Comparison of ENCODE assay signal across 8 mouse cellular contexts in genomic region chr5:148398451-148398765, GRCm38 (mm10). TPM values are rescaled to one million over a fixed set of nuclear protein-coding genes. Genes with fewer than 3 reads are reported as not detected.
DNase-seq lines count a peak whose midpoint lies in the region; ATAC-seq and TF ChIP-seq lines count a peak whose summit lies in the region.

No protein-coding gene starts in this region.

- 51% methylated on average over 6 of the region's 6 CpGs for WGBS in forebrain, embryonic 13.5 days
- WGBS in liver, embryonic 14.5 days (ENCODE audit: insufficient replicate concordance), result 20% methylated on average over 6 of the region's 6 CpGs

- H3K27ac ChIP-seq in forebrain, embryonic 13.5 days, result no peak overlapping the region
- peak overlapping the region; percentile 76 for H3K27ac ChIP-seq in liver, embryonic 14.5 days

- H3K4me3 ChIP-seq in erythroblast, embryonic 14.5 days (replicated peaks), result peak overlapping the region; percentile 98
- peak overlapping the region; percentile 83 for H3K4me3 ChIP-seq in forebrain, embryonic 13.5 days
- H3K4me3 ChIP-seq in liver, embryonic 14.5 days (ENCODE audit: insufficient read depth in 1 of 2, low read depth in 2 of 2, low read length in 2 of 2), result peak overlapping the region; percentile 88 to 95

- peaks cover 44% of the 10 kb centered on the region for H3K36me3 ChIP-seq in erythroblast, embryonic 14.5 days (ENCODE audit: control insufficient read depth)
- H3K36me3 ChIP-seq in forebrain, embryonic 13.5 days (ENCODE audit: poor library complexity, severe bottlenecking), result peaks cover 14% of the 10 kb centered on the region
- H3K36me3 ChIP-seq in liver, embryonic 14.5 days (replicated peaks; ENCODE audit: control insufficient read depth, insufficient read depth, low read depth), result peaks cover 9% of the 10 kb centered on the region

- H3K9ac ChIP-seq in forebrain, embryonic 13.5 days, result peak overlapping the region; percentile 82; the same call in 1 of the 2 replicates
- peak overlapping the region; percentile 90 for H3K9ac ChIP-seq in liver, embryonic 14.5 days (replicated peaks)

- no peaks in the 10 kb centered on the region for H3K9me3 ChIP-seq in erythroblast, embryonic 14.5 days (ENCODE audit: control insufficient read depth, low read length)
- no peaks in the 10 kb centered on the region for H3K9me3 ChIP-seq in forebrain, embryonic 13.5 days (replicated peaks)
- no peaks in the 10 kb centered on the region for H3K9me3 ChIP-seq in liver, embryonic 14.5 days (ENCODE audit: control insufficient read depth, low read length)

- TF ChIP-seq CTCF in liver, embryonic 14.5 days (IDR thresholded peaks at IDR 0.05; ENCODE audit: low read depth), result no peak

- peak overlapping the region; percentile 99 for H3K4me2 ChIP-seq in forebrain, embryonic 13.5 days
- H3K4me2 ChIP-seq in liver, embryonic 14.5 days (ENCODE audit: low read depth), result peak overlapping the region; percentile 80

- H3K4me1 ChIP-seq in erythroblast, embryonic 14.5 days (ENCODE audit: control insufficient read depth), result peaks cover 49% of the 10 kb centered on the region
- peaks cover 18% of the 10 kb centered on the region for H3K4me1 ChIP-seq in forebrain, embryonic 13.5 days
- peaks cover 11 to 12% of the 10 kb centered on the region in 2 experiments for H3K4me1 ChIP-seq in liver, embryonic 14.5 days (replicated peaks; ENCODE audit: control insufficient read depth in 2 of 2, insufficient read depth in 2 of 2, low read length in 1 of 2)

- no peak for TF ChIP-seq EP300 in liver, embryonic 14.5 days (IDR thresholded peaks at IDR 0.05; ENCODE audit: low read depth)

- no peak for ATAC-seq in erythroblast, adult 5-6 weeks (replicated peaks; ENCODE audit: low FRiP score, poor library complexity, severe bottlenecking)
- no peak for ATAC-seq in forebrain, embryonic 13.5 days
- ATAC-seq in liver, embryonic 14.5 days (ENCODE audit: insufficient read depth), result no peak
- ATAC-seq in frontal cortex, adult (ENCODE audit: low TSS enrichment), result no peak

- H3K27me3 ChIP-seq in erythroblast, embryonic 14.5 days (ENCODE audit: control insufficient read depth), result peaks cover 17% of the 10 kb centered on the region
- no peaks in the 10 kb centered on the region for H3K27me3 ChIP-seq in forebrain, embryonic 13.5 days
- H3K27me3 ChIP-seq in liver, embryonic 14.5 days (ENCODE audit: control insufficient read depth, insufficient read depth, low read length), result no peaks in the 10 kb centered on the region

- peak; percentile 81 for DNase-seq in CD4-positive helper T cell, adult 2 months (ENCODE audit: low read depth, low spot score)
- peak in 1 of 3 experiments; percentile 4 for DNase-seq in liver, embryonic 14.5 days (ENCODE audit: low read depth in 3 of 3, low spot score in 3 of 3)
- no peak for DNase-seq in embryo, embryonic 10.5 days (ENCODE audit: low spot score)
- no peak for DNase-seq in cerebellum, postnatal 25 days

RNA-seq across cellular contexts. Expression of gene Slc7a1, which starts 1.3 kb away (rescaled TPM):
- polyA plus RNA-seq in erythroblast, embryonic 14.5 days (2012), result 0.65 and 0.89 TPM in 2 replicates
- total RNA-seq in erythroblast, adult 5-6 weeks (2015; ENCODE audit: low replicate concordance), result 12.1 and 17.1 TPM in 2 replicates
- total RNA-seq in erythroblast, adult 5-6 weeks (2017; ENCODE audit: low replicate concordance), result 12.3 and 17.8 TPM in 2 replicates
- polyA plus RNA-seq in forebrain, embryonic 13.5 days (2015; fragmentation: Nextera tagmentation; extraction: Ambion mirVana), result 24.4 and 27.2 TPM in 2 replicates
- 4.7 and 4.8 TPM in 2 replicates for polyA plus RNA-seq in liver, embryonic 14.5 days (2012; rRNA removed)
- polyA plus RNA-seq in liver, embryonic 14.5 days (2014; fragmentation: Nextera tagmentation; extraction: Ambion mirVana), result 17.7 and 20.3 TPM in 2 replicates
